Mouse (Mus musculus) ES-CJ7 (cell line): ENCODE measurements around the gene Obscn.
"Not testable (repeated sequence)": the region's sequence is repeated elsewhere in the genome, so short reads cannot be mapped to it uniquely, and the experiment has no call there.

Source experiments
- DNase-seq: peaks from one replicate; pipeline ENCODE4 v3.0.0; 2011; ENCODE audit warnings: low read depth, low spot score

Obscn gene

GRCm38 (mm10) chr11:58961364-58962177 lies 174.6 kb downstream of the Obscn start:
- DNase-seq: peak; percentile 86

GRCm38 (mm10) chr11:58959921-58960465 lies 176.2 kb downstream of the Obscn start:
- DNase-seq: peak; percentile 89

DNA sequence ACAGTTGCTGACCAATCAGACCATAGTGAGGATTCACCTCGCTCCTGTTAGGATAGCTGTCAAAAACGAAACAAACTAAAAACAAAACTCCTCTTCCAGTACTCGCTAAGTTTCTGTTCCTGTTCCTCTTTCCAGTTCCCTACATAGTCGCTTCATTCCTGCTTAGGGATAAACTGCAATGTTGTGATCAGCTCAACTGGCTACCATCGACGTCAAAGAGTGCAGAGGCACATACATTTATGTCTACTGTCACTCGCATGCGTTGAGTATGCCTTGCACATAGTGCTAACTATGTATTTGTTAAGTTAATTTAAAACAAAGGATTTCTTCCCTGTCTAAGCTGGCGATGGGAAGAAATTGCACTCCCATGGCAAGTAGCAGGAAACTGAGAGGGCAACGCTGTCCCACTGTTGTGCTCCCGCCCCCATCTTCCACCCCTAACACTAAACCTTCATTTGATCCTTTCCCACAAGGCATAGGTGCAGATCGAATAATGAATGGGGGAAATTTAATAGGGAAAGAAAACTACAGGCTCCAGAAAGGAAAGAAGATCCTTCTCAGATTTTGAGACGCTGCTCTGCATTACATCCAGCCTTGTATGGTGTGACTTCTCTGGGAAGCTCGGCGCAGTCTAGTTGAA lies 176.9 kb downstream of the Obscn start:
- DNase-seq: no peak

DNA sequence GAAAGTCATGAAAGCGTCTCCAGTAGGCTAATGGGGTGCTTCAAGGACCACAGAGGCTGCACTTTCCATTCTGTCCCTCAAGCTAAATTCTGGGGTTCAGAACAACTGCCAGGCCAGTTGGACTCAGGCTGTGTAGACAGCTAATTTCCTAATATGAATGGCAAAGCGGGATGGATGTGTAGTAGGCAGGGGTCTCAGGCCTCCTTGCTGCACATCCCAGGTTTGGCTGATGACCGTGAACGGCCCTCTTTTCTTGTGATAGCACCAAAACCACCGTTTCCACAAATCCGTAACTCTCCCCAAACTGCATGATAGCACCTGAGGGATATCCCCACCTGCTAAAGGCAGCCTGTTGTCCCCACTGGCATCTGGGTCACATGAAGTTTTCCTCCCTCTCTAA lies 177.7 kb downstream of the Obscn start:
- no peak for DNase-seq

- no peak for DNase-seq
Measured at GRCm38 (mm10) chr11:58957226-58957914, 178.8 kb downstream of the Obscn start.

- DNase-seq: no peak
Measured at GRCm38 (mm10) chr11:58955868-58956257, 180.3 kb downstream of the Obscn start.

DNA sequence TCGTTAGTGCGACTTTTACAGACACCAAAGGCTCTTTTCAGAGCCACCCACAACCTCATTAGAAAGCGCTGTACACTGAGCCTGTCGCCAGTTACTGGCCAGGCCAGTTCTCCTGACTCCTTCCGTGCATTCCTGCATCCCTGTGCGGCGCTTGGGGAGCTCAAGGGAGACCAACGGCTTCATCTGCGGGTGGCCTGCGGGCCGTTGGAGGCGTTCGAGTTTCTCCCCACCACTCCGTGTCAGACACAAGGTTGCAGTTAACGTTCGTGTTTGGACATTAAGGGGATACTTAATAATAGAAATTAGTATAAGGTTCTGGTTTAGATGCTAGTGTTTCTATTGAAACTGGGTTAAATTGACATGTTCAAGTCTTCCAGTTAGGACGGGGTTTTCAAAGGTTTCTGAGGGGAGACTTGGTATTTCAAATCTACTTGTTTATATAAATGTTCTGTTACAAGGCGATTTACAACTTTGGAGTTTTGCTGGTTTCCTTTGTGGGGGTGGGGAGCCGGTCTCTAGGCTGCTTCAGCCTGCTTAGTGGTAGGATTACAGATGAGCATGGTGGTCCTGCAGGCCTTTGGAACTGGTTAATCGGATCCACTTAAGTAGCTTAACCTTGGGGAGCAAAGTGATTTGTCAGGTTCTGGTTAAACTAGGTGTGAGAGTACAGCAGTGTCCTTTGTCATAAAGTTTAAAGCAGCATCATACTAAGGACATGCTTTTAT lies 180.9 kb downstream of the Obscn start:
- no peak for DNase-seq

DNA sequence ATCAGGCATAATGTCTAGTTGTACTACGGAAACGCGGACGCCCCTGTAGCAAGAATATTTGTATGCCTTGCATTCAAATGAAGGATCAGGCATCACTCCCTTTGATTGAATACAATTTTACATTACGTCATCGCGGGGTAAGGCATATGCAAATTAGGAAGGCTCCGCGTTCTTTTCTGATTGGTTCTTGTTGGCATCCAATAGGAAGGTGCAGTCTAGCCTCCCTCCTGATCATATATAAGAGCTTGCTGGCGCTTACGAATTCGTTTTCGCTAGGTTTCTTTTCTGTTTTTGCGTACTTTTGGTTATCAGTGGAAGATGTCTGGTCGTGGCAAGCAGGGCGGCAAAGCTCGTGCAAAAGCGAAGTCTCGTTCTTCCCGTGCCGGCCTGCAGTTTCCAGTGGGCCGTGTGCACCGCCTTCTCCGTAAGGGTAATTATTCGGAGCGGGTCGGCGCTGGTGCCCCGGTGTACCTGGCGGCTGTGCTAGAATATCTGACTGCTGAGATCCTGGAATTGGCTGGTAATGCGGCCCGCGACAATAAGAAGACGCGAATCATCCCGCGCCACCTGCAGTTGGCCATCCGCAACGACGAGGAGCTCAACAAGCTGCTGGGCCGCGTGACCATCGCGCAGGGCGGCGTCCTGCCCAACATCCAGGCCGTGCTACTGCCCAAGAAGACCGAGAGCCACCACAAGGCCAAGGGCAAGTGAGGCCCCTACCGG lies 181.6 kb downstream of the Obscn start, which contains the start of the genes Hist3h2a and Trim17:
TSS of gene Hist3h2a (plus strand) at position 266 of the 723 bp plus-strand sequence.
TSS of gene Trim17 (plus strand) at position 266 of the 723 bp plus-strand sequence.
- peak; percentile 99 for DNase-seq

DNA sequence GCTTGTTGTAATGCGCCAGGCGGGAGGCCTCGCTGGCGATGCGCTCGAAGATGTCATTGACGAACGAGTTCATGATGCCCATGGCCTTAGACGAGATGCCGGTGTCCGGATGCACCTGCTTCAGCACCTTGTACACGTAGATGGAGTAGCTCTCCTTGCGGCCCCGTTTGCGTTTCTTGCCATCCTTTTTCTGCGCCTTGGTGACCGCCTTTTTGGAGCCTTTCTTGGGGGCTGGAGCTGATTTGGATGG lies 182.1 kb downstream of the Obscn start:
- not testable (repeated sequence) for DNase-seq

DNA sequence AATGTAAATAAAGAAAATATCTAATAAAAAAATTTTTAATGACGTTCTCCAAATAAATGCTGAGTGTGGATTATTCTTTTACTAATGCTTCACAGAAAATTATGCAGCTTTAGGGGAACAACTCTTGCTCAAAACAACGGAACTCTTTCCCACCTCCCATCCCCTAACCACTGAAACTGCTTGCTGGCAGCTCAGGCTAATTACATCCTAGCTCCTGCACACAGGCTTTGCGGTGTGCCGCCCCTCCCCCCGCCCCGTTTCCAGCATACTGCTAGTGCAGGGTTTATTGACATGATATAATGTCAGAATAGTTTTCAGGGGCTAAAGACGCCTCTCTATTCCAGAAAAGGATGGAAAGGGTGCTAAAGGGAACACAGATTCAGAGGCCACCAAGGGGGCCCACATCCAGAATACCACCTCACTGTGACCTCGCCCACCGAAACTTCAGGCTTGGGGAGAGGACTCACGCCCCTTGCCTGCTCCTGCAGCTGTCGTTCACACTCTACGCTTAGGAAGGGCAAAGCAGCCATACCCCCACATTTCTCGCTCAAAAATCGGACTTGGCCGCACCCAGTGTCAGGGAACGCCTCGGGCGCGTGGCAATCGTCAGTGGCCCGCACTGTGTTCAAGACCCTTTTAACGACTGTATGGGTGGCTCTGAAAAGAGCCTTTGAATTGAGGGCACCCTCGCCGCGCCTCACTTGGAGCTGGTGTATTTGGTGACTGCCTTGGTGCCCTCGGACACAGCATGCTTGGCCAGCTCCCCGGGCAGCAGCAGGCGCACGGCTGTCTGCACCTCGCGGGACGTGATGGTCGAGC lies 182.6 kb downstream of the Obscn start:
- peak; percentile 38 for DNase-seq

DNA sequence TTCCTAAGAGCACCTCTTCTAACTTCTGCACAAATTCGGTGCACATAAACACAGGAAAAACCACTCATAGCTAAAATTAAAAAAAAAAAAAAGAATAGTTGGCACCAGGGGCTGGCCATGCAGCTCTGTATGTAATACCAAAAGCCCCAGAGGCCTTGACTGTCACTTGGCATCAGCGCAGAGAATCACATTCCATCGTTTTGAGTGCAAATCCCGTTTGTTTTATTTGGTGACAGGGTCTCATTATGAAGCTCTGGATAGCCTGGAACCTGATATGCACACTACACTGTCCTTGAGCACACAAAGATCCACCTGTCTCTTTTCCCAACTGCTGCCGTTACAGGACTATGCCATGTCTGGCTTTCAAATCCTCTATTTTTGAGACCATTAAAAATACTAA lies 185.0 kb downstream of the Obscn start:
- DNase-seq: no peak

DNA sequence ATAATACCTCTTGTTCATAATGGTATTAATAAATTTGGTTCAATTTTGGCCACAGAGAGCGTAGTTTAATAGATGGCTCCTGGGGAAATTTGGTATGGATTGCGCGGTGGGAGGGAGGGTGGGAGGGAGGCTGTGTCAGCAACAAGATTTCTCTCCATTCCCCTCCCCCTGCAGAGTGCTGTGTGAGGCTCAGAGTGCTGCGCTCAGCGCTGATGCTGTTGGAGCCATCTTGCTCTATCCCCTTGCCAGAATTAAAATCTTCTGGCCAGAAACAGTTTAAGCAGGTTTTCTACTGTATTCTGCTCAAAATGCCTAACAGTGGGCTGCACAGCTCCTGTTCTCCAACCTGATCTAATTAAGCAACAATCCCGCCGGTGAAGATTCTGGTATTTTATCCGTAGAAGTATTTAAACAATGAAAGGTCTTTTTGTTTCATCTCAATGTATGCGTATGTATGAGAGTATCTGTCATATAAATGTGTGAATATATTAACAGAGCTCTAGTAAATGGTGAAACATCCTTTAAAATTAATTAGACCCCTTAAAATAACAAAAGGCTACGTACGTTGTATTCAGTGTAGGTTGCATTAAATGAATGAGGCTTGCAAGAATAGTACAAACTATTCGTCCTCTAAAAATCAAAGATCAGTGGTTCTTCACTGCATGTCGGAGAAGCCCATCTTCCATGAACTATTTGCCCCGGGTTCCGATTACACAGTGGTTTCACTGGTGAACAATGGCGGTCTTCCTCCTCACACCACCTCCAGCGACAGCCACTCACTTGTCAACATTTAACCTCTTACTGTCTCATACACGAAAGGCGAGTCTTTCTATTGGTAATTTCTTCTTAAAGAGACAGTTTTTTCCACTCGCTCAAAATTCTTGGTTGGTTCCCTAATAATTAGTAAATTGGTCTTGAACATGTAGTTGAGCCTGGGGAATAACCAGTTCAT lies 186.4 kb downstream of the Obscn start:
- DNase-seq: peak; percentile 69

DNA sequence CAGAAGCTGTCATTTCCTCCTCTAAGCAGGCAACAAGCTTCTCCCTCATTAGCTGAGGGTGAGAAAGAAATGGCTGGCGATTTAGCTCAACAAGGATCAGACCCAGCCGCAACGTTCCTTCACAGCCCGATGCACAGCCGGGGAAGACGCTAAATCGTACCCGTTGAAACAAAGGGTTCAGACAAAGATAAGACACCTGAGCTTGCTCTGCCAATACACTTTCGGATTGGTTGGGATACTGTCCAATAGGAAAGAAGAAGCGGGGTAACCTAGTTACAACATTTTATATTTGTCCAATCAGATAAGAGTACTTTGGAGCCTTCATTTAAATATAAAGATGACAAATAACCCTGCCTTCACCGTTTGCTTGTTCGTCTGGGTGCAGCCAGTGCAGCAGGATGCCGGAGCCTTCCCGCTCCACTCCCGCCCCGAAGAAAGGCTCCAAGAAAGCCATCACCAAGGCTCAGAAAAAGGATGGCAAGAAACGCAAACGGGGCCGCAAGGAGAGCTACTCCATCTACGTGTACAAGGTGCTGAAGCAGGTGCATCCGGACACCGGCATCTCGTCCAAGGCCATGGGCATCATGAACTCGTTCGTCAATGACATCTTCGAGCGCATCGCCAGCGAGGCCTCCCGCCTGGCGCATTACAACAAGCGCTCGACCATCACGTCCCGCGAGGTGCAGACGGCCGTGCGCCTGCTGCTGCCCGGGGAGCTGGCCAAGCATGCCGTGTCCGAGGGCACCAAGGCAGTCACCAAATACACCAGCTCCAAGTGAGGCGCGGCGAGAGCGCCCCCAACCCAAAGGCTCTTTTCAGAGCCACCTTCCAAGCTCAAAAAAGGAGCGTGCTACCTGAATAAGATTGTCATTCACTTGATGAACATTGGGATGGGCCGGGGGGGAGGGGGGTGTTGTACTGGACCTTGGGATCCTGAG lies 187.4 kb downstream of the Obscn start, which contains the start of gene Hist3h2ba:
TSS of gene Hist3h2ba (plus strand) at position 379 of the 938 bp plus-strand sequence.
- peak; percentile 96 for DNase-seq

- DNase-seq: no peak
Measured at GRCm38 (mm10) chr11:58947798-58948528, 188.2 kb downstream of the Obscn start.

- no peak for DNase-seq
Measured at GRCm38 (mm10) chr11:58947306-58947705, 188.9 kb downstream of the Obscn start.
